In the genomic region with DNA sequence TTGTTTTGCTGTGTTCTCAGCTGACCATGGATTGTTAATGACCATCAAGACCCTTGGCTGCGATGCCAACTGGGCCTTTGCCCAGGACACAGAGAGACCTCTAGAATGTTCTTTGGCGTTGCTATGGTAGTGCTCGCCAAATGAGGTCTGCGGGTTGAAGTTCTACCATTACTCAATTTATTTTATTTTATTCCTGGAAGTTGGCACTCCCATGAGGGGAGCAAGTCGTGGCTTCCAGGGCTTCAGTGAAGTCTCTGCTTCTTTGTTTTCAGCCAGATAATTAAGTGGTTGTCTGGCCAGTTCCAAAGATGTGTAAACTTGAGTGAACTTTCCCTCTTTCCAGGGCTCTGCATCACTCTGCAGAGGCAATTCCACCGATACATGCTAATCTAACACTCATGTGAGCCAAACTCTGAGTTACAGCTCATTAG, we compare ENCODE assay signal across 9 mouse cellular contexts. TPM values are rescaled to one million over a fixed set of nuclear protein-coding genes. Genes with fewer than 3 reads are reported as not detected.
A peak's percentile ranks its signal among the peaks of the same experiment; 100 is the strongest.
DNase-seq lines count a peak whose midpoint lies in the region; ATAC-seq and TF ChIP-seq lines count a peak whose summit lies in the region.
"Had no signal": no experiment of that assay in that cellular context is flagged by ENCODE, and none has a peak within 500 bp of the region (broad histone marks: within the 10 kb centered on the region; RNA-seq: fewer than 3 reads in every experiment).

No protein-coding gene starts in this region.

- no peak overlapping the region for H3K4me3 ChIP-seq in lung, embryonic 14.5 days (ENCODE audit: low read depth, low read length)
- H3K4me3 ChIP-seq: limb, embryonic 15.5 days had no signal

- no peak overlapping the region for H3K9ac ChIP-seq in lung, embryonic 14.5 days
- H3K9ac ChIP-seq: limb, embryonic 15.5 days had no signal

- peak; percentile 62; the same call in 1 of the 2 replicates for ATAC-seq in lung, embryonic 14.5 days (ENCODE audit: insufficient read depth)
- ATAC-seq in megakaryocyte progenitor cell, adult 5-6 weeks (replicated peaks; ENCODE audit: poor library complexity): no peak

- no peaks in the 10 kb centered on the region for H3K27me3 ChIP-seq in lung, embryonic 14.5 days (ENCODE audit: insufficient read depth, low read length)
- H3K27me3 ChIP-seq: limb, embryonic 15.5 days had no signal

- H3K36me3 ChIP-seq in lung, embryonic 14.5 days (ENCODE audit: insufficient read depth): no peaks in the 10 kb centered on the region
- H3K36me3 ChIP-seq: limb, embryonic 15.5 days had no signal

- H3K9me3 ChIP-seq in lung, embryonic 14.5 days (ENCODE audit: low read depth, low read length): no peaks in the 10 kb centered on the region
- H3K9me3 ChIP-seq: limb, embryonic 15.5 days had no signal

- peak; percentile 37 for DNase-seq in cerebellum, adult 9-11 months
- DNase-seq in cerebellum, adult 8-10 months: no peak
- DNase-seq in brain, adult 2 months (ENCODE audit: low read depth, low spot score): peak; percentile 35
- DNase-seq in kidney, adult 9 months: peak; percentile 96
- DNase-seq in lung, embryonic 14.5 days: peak; percentile 76
- DNase-seq in testis, postnatal 14 days (ENCODE audit: low spot score): peak; percentile 75
- no peak for DNase-seq in urinary bladder, postnatal 10 days (ENCODE audit: low spot score)

- WGBS in lung, embryonic 14.5 days: 62% methylated on average over 6 of the region's 6 CpGs

- TF ChIP-seq CTCF in lung, embryonic 14.5 days (IDR thresholded peaks at IDR 0.05; ENCODE audit: low read depth): no peak

- H3K4me2 ChIP-seq in lung, embryonic 14.5 days: no peak overlapping the region
- H3K4me2 ChIP-seq: limb, embryonic 15.5 days had no signal

- H3K4me1 ChIP-seq in lung, embryonic 14.5 days (ENCODE audit: insufficient read depth): 0 out of 2 replicates have a peak, but pooled peaks cover 5% of the 10 kb centered on the region

- no peak overlapping the region for H3K27ac ChIP-seq in lung, embryonic 14.5 days (ENCODE audit: low read depth)
- H3K27ac ChIP-seq: limb, embryonic 15.5 days had no signal

RNA-seq across cellular contexts. Expression of gene Retreg1, which starts 43.6 kb away (rescaled TPM):
- polyA plus RNA-seq in lung, embryonic 14.5 days (2014; fragmentation: Nextera tagmentation; extraction: Ambion mirVana): 5.0 and 6.0 TPM in 2 replicates
- total RNA-seq in megakaryocyte progenitor cell, adult 5-6 weeks (2015): 34.5 and 37.8 TPM in 2 replicates
- total RNA-seq in megakaryocyte progenitor cell, adult 5-6 weeks (2017): 40.9 and 44.1 TPM in 2 replicates

Comparison
In these comparisons a context has a peak if more than half of its experiments do, and no peak if none do; other contexts are left out.
1. DNase-seq: peak in cerebellum, adult 9-11 months (single experiment), brain, adult 2 months (single experiment), kidney, adult 9 months (single experiment), lung, embryonic 14.5 days (single experiment) and testis, postnatal 14 days (single experiment); none in cerebellum, adult 8-10 months (single experiment) and urinary bladder, postnatal 10 days (single experiment).